Mouse (Mus musculus): ENCODE measurements around the gene Mettl26.

Mettl26 gene

GRCm38 (mm10) chr17:25874721-25875170 lies at the start of gene Mettl26:
TSS of gene Mettl26 (plus strand) at chr17:25875074.
- DNase-seq (ENCODE audit: low spot score), result peak; percentile 91

DNA sequence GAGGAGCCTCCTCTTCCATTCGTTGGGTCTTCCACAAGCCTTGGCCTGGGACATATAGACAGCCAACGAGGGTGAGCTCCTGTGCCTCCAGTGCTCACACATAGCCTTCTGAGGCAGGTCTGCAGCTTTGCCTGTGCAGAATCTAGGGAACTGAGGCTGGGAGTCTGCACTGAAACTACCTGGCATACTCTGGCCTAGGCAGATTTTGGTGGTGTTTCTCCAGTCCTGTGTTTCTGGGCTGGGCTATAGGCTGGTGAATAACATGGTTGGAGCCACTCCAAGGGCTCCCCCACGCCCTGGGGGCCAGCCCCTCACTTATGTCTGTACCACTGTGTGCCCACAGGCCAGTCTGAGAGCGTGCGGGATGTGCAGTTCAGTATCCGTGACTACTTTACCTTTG lies 49.6 kb upstream of the Mettl26 start:
- no peak for DNase-seq (ENCODE audit: low spot score)

DNA sequence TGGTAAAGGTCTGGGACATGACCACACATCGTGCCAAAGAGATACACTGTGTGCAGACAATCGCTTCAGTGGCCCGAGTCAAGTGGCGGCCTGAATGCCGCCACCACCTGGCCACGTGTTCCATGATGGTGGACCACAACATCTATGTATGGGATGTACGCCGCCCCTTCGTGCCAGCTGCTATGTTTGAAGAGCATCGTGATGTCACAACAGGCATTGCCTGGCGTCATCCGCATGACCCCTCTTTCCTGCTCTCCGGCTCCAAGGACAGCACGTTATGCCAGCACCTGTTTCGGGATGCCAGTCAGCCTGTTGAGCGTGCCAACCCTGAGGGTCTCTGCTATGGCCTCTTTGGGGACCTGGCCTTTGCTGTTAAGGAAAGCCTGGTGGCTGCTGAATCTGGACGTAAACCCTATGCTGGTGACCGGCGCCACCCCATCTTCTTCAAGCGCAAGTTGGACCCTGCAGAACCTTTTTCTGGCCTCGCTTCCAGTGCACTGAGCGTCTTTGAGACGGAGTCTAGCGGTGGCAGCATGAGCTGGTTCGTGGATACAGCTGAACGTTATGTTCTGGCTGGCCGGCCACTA lies 48.8 kb upstream of the Mettl26 start:
- no peak for DNase-seq (ENCODE audit: low spot score)

GRCm38 (mm10) chr17:25827011-25827410 lies 47.9 kb upstream of the Mettl26 start:
- DNase-seq (ENCODE audit: low spot score), result no peak

- no peak for DNase-seq (ENCODE audit: low spot score)
These were observed 47.2 kb upstream of the Mettl26 start for GRCm38 (mm10) chr17:25827546-25828222.

GRCm38 (mm10) chr17:25828223-25828594 lies 46.7 kb upstream of the Mettl26 start:
- DNase-seq (ENCODE audit: low spot score), result no peak

- peak; percentile 73 for DNase-seq (ENCODE audit: low spot score)
These were observed 45.9 kb upstream of the Mettl26 start, which contains the start of gene Jmjd8 for GRCm38 (mm10) chr17:25828712-25829557. TSS of gene Jmjd8 (plus strand) at chr17:25828867.

DNA sequence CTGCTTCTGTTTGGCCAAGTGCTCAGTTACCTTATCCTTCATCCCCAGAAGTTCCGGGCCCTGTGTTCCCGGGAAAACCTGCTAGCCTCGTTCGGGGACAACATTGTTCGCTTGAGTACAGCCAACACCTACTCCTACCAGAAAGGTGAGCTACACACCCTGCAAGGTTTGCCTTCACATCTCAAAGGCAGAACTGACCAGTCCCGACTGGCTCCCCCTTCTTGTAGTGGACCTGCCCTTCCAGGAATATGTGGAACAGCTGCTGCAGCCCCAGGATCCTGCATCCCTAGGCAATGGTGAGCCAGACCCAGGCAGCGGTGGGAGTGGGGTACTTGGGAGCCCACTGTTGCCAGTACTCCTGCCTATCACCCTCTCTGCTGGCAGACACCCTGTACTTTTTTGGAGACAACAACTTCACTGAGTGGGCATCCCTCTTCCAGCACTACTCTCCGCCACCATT lies 45.3 kb upstream of the Mettl26 start:
- no peak for DNase-seq (ENCODE audit: low spot score)

DNA sequence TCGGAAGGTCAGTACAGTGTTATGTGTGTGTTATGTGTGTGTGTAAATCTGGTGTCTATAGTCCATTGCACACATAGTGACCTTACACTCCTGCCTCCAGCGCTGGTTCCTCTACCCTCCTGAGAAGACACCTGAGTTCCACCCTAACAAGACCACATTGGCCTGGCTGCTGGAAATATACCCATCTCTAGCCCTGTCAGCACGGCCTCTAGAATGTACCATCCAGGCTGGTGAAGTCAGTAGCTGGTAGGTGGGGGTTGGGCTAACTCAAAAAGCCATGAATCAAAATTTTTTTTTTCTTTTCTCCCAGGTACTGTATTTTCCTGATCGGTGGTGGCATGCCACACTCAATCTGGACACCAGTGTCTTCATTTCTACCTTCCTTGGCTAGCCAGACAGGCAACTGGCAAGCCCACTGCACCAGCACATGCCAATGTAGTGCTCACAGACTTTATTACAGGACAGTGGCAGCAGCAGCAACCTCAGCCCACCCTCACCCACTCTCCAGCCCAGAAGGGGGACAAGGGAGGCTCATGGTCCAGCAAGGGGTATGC lies 44.6 kb upstream of the Mettl26 start:
- DNase-seq (ENCODE audit: low spot score), result no peak

GRCm38 (mm10) chr17:25830806-25831431 lies 44.0 kb upstream of the Mettl26 start:
- no peak for DNase-seq (ENCODE audit: low spot score)

GRCm38 (mm10) chr17:25831451-25832281 lies 43.2 kb upstream of the Mettl26 start:
- no peak for DNase-seq (ENCODE audit: low spot score)

- peak; percentile 97 for DNase-seq (ENCODE audit: low spot score)
These were observed 42.2 kb upstream of the Mettl26 start for GRCm38 (mm10) chr17:25832436-25833290.

- DNase-seq (ENCODE audit: low spot score), result no peak
These were observed 41.6 kb upstream of the Mettl26 start, which contains the start of gene Stub1 for GRCm38 (mm10) chr17:25833291-25833663. TSS of gene Stub1 (minus strand) at chr17:25833404.

DNA sequence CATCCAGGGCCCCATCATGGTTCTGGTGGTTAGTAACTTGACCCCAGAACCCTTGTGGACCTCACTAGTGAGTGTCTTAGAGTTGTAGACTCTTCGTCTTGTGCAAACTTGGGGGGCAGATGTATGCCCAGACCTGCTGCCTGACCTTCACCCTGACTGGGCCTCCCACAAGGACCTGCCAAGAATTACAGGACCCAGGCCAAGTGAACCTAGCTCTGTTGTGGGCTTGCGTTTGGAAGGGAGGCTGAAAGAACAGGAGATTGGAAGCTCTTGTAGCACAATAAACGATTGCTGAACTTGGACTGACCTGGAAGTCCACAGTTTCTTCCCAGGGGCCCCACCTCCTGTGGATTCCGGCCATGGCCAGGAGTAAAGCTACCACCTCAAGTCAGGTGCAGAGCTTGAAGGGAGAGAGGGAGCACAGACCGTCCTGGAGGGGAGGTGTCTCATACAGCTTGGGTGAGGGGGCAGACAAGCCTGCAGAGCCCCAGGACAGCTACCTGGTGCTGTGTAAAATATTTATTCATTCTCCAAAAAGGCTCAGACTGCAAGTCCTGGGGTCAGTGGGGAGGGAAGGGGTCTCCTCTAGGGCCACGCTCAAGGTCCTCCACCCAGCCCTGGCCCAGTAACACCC lies 40.8 kb upstream of the Mettl26 start:
- DNase-seq (ENCODE audit: low spot score), result no peak

- no peak for DNase-seq (ENCODE audit: low spot score)
These were observed 40.2 kb upstream of the Mettl26 start for GRCm38 (mm10) chr17:25834595-25835222.

GRCm38 (mm10) chr17:25835301-25835700 lies 39.6 kb upstream of the Mettl26 start:
- DNase-seq (ENCODE audit: low spot score), result no peak

DNA sequence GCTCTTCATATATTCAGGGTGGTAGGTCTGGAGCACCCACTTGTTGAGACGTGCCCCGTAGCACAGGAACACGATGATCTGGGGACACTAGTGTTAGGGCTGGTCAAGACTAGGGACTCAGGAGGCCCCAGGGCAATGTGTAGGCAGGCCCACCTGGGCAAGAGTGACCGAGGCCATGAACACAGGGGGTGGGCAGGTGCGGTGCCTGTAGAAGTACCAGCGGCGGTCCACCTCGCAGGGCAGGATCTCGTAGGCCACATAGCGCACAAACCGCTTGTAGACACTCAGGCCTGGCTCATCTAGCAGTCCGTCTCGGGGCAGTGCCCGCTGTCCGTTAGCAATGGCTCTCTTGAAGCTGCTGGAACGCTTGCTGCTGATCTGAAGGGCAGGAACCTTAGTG lies 39.1 kb upstream of the Mettl26 start:
- no peak for DNase-seq (ENCODE audit: low spot score)

- DNase-seq (ENCODE audit: low spot score), result no peak
These were observed 38.3 kb upstream of the Mettl26 start for GRCm38 (mm10) chr17:25836397-25837075.

DNA sequence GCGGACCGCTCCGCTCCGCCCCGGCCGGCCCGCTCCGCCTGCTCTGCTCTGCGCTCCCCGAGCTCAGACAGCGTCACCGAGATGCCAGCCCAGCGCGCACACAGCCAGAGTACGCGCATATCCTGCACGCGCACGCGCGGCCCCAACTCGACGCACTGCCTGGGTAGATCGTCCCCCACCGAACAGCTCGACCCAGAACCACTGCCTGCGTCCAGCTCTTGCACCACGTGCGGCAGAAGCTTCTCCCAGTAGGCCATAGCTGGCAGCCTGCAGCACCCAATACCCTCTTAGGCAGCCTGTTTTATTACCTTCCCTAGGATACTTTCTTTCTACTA lies 37.8 kb upstream of the Mettl26 start, which contains the start of gene Rhbdl1:
Gene Rhbdl1 (minus strand): TSS at position 220 of the 335 bp plus-strand sequence.
- peak; percentile 58 for DNase-seq (ENCODE audit: low spot score)
